Mouse (Mus musculus): ENCODE measurements around the gene Impg1. TPM values are rescaled to one million over a fixed set of nuclear protein-coding genes. Genes with fewer than 3 reads are reported as not detected.

Gene Impg1
- total and polyA plus RNA-seq, 3 experiments: not detected

DNA sequence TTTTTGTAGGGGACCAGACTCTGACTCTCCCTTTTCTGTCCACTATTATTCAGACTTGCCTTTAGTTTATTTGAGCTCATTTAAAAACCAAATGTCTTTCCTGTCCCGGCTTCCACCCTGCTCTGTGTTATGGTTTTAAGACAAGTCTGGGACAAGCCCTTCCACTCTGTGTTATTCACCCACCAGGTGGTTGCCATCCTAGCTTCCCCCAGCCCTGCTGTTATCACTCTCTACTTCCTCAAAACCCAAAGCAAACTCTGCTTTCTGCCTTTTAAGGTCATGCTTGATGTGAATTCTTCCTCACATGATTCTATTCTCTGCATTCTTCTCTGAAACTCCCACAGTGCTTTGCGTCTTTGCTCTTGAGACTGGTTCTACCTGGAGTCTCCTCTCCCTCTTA, 96.6 kb downstream of the Impg1 start:
- H3K4me3 ChIP-seq (ENCODE audit: control insufficient read depth in 1 of 2, insufficient read depth in 1 of 2, low read depth in 2 of 2, low read length in 2 of 2): no peak overlapping the region
- H3K27me3 ChIP-seq (ENCODE audit: control insufficient read depth in 1 of 2, insufficient read depth in 2 of 2, low read length in 2 of 2): no peaks in the 10 kb centered on the region; a peak in 1 of 4 replicates
- no peaks in the 10 kb centered on the region for H3K4me1 ChIP-seq (ENCODE audit: control insufficient read depth in 1 of 2, insufficient read depth in 2 of 2, low read length in 2 of 2)
- no peak overlapping the region for H3K9ac ChIP-seq (ENCODE audit: control insufficient read depth, low read depth, low read length, poor library complexity, severe bottlenecking)
- H3K9me3 ChIP-seq (replicated peaks; ENCODE audit: insufficient read depth, low read length): no peaks in the 10 kb centered on the region
- no peak overlapping the region for H3K27ac ChIP-seq (ENCODE audit: control insufficient read depth, low read depth, low read length)
- H3K79me2 ChIP-seq (ENCODE audit: control insufficient read depth, insufficient read depth, low read length, poor library complexity): no peaks in the 10 kb centered on the region
- TF ChIP-seq SIN3A (IDR thresholded peaks at IDR 0.05; ENCODE audit: low read length) (no peak), JUND (IDR thresholded peaks at IDR 0.05; ENCODE audit: low read depth, low read length) (no peak), RCOR1 (IDR thresholded peaks at IDR 0.05; ENCODE audit: low read depth, low read length) (no peak), POLR2AphosphoS2 (IDR thresholded peaks at IDR 0.05; ENCODE audit: low read length) (no peak), BHLHE40 (IDR thresholded peaks at IDR 0.05; ENCODE audit: borderline replicate concordance, low read depth, low read length) (no peak), EP300 (IDR thresholded peaks at IDR 0.05; ENCODE audit: low read depth in 1 of 2, low read length in 2 of 2) (no peak), TCF12 (IDR thresholded peaks at IDR 0.05; ENCODE audit: low read depth, low read length) (no peak), ZMIZ1 (IDR thresholded peaks at IDR 0.05; ENCODE audit: low read depth, low read length) (no peak), NELFE (IDR thresholded peaks at IDR 0.05; ENCODE audit: low read depth, low read length) (no peak), ZNF384 (IDR thresholded peaks at IDR 0.05; ENCODE audit: low read depth, low read length) (no peak), MEF2A (IDR thresholded peaks at IDR 0.05; ENCODE audit: extremely low read depth, insufficient replicate concordance, low read depth, low read length, poor library complexity, severe bottlenecking) (no peak), MYB (IDR thresholded peaks at IDR 0.05; ENCODE audit: low read depth, low read length) (no peak)
- H3K36me3 ChIP-seq (ENCODE audit: control insufficient read depth in 1 of 2, insufficient read depth in 2 of 2, low read length in 2 of 2): no peaks in the 10 kb centered on the region
- DNase-seq (ENCODE audit: low read depth, low spot score): peak; percentile 25

DNA sequence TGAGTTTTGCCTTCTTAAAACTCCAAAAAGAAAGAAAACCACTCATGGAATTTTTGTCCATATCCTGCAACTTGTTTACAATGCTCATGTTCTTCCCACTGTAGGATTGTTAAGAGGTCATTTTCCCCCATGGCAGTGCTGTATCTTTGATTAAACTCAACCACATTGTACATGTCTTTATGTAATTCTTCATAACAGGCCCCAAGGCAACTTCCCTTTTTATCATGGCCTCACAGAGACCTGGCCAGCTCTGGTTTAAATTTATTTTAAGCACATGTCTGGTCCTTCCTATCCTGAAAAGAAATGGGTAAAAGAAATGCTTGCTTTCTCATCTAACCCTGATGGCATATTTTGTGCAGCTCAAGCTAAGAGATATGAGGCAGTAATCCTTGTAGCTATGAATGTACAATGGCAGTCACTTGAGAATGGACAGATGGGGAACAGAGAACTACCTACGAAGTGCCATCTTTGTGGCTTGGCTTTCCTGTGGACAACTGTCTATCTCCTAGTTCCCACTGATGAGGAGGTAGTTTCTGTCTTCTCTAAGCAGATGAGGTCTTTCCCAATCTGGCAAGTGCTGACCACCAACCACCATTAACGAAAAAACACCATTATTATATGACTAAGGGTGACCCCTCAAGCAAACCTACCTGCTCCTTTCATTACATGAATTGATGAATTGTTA, 97.6 kb downstream of the Impg1 start:
- TF ChIP-seq NRF1 (IDR thresholded peaks at IDR 0.05; ENCODE audit: insufficient read depth, low read depth, low read length, poor library complexity, severe bottlenecking) (no peak), MYC (IDR thresholded peaks at IDR 0.05; ENCODE audit: low read depth, low read length) (no peak), RCOR1 (IDR thresholded peaks at IDR 0.05; ENCODE audit: low read depth, low read length) (no peak), ZKSCAN1 (IDR thresholded peaks at IDR 0.05; ENCODE audit: low read depth, low read length) (no peak), MYB (IDR thresholded peaks at IDR 0.05; ENCODE audit: low read depth, low read length) (no peak), SMC3 (IDR thresholded peaks at IDR 0.05; ENCODE audit: low read depth, low read length) (no peak), ZMIZ1 (IDR thresholded peaks at IDR 0.05; ENCODE audit: low read depth, low read length) (no peak), GABPA (IDR thresholded peaks at IDR 0.05; ENCODE audit: low read depth, low read length) (no peak), ZNF384 (IDR thresholded peaks at IDR 0.05; ENCODE audit: low read depth, low read length) (no peak), CHD1 (IDR thresholded peaks at IDR 0.05; ENCODE audit: low read depth, low read length) (no peak)
- H3K27ac ChIP-seq (ENCODE audit: control insufficient read depth, low read depth, low read length): no peak overlapping the region
- DNase-seq (ENCODE audit: low read depth, low spot score): no peak
- H3K79me2 ChIP-seq (ENCODE audit: control insufficient read depth, insufficient read depth, low read length, poor library complexity): no peaks in the 10 kb centered on the region
- H3K9me3 ChIP-seq (replicated peaks; ENCODE audit: insufficient read depth, low read length): no peaks in the 10 kb centered on the region
- H3K27me3 ChIP-seq (ENCODE audit: control insufficient read depth in 1 of 2, insufficient read depth in 2 of 2, low read length in 2 of 2): no peaks in the 10 kb centered on the region; a peak in 1 of 4 replicates
- no peaks in the 10 kb centered on the region for H3K4me1 ChIP-seq (ENCODE audit: control insufficient read depth in 1 of 2, insufficient read depth in 2 of 2, low read length in 2 of 2)
- no peaks in the 10 kb centered on the region for H3K36me3 ChIP-seq (ENCODE audit: control insufficient read depth in 1 of 2, insufficient read depth in 2 of 2, low read length in 2 of 2)
- H3K4me3 ChIP-seq (ENCODE audit: control insufficient read depth in 1 of 2, insufficient read depth in 1 of 2, low read depth in 2 of 2, low read length in 2 of 2): no peak overlapping the region
- no peak overlapping the region for H3K9ac ChIP-seq (ENCODE audit: control insufficient read depth, low read depth, low read length, poor library complexity, severe bottlenecking)
